Mouse (Mus musculus): Measurements from ENCODE around the gene Gm10282. TPM values are rescaled to one million over a fixed set of nuclear protein-coding genes. Genes with fewer than 3 reads are reported as not detected.
A peak's percentile ranks its signal among the peaks of the same experiment; 100 is the strongest.

The Gm10282 gene
- polyA plus RNA-seq, 1 experiment = 0.41 TPM

DNA sequence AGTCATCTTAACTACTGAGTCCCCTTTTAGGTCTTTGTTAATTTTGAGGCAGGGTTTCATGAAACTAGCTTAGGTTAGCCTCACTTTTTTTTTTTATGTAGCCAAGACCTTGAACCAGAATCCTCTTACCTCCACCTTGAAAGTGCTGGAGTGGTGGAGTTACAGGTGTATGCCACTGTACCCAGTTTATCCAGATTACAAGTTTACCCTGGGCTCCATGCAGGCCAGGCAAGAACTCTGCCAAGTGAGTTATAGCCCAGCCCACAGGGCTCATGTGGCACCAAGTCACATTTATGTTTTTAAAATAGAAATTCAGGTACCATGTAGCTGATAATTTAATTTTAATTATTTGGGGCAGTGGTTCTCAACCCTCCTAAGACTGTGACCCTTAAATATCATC lies 43.6 kb downstream of the Gm10282 start:
- no peak for TF ChIP-seq POLR2A (IDR thresholded peaks at IDR 0.05; ENCODE audit: low read depth, low read length)
- no peak for TF ChIP-seq CTCF (IDR thresholded peaks at IDR 0.05; ENCODE audit: extremely low read depth, insufficient read length, insufficient replicate concordance, low read depth, low read length)

GRCm38 (mm10) chr8:72261019-72261418 lies 44.0 kb downstream of the Gm10282 start:
- TF ChIP-seq CTCF (IDR thresholded peaks at IDR 0.05; ENCODE audit: extremely low read depth, insufficient read length, insufficient replicate concordance, low read depth, low read length) (peak; percentile 58; the same call in 1 of the 2 replicates), POLR2A (IDR thresholded peaks at IDR 0.05; ENCODE audit: low read depth, low read length) (no peak)
- H3K4me1 ChIP-seq (ENCODE audit: control insufficient read depth, insufficient read depth, insufficient read length, low read length) = peaks cover 2% of the 10 kb centered on the region; the same call in 1 of the 2 replicates
- no peak overlapping the region for H3K27ac ChIP-seq (ENCODE audit: insufficient read depth, low read depth, low read length)
- H3K4me3 ChIP-seq (ENCODE audit: low read depth, low read length) = no peak overlapping the region
- no peaks in the 10 kb centered on the region for H3K27me3 ChIP-seq (ENCODE audit: control insufficient read depth, insufficient read depth, low read length)
- WGBS = 46% methylated on average over 2 of the region's 2 CpGs
- H3K36me3 ChIP-seq (ENCODE audit: control insufficient read depth, insufficient read depth, low read length) = peaks cover 2% of the 10 kb centered on the region; the same call in 1 of the 2 replicates

More for the DNA sequence above, 43.6 kb downstream of the Gm10282 start:
- H3K27ac ChIP-seq (ENCODE audit: insufficient read depth, low read depth, low read length) = no peak overlapping the region
- peaks cover 2% of the 10 kb centered on the region; the same call in 1 of the 2 replicates for H3K4me1 ChIP-seq (ENCODE audit: control insufficient read depth, insufficient read depth, insufficient read length, low read length)
- no peak overlapping the region for H3K4me3 ChIP-seq (ENCODE audit: low read depth, low read length)
- H3K36me3 ChIP-seq (ENCODE audit: control insufficient read depth, insufficient read depth, low read length) = peaks cover 2% of the 10 kb centered on the region; the same call in 1 of the 2 replicates
- H3K27me3 ChIP-seq (ENCODE audit: control insufficient read depth, insufficient read depth, low read length) = no peaks in the 10 kb centered on the region

GRCm38 (mm10) chr8:72260585-72260984 lies 44.5 kb downstream of the Gm10282 start:
- Histone ChIP-seq H3K27ac (ENCODE audit: insufficient read depth, low read depth, low read length) (no peak overlapping the region), H3K4me3 (ENCODE audit: low read depth, low read length) (no peak overlapping the region), H3K4me1 (ENCODE audit: control insufficient read depth, insufficient read depth, insufficient read length, low read length) (peaks cover 2% of the 10 kb centered on the region; the same call in 1 of the 2 replicates), H3K27me3 (ENCODE audit: control insufficient read depth, insufficient read depth, low read length) (no peaks in the 10 kb centered on the region), H3K36me3 (ENCODE audit: control insufficient read depth, insufficient read depth, low read length) (peaks cover 2% of the 10 kb centered on the region; the same call in 1 of the 2 replicates)
- WGBS = 55% methylated on average over 4 of the region's 4 CpGs
- no peak for TF ChIP-seq POLR2A (IDR thresholded peaks at IDR 0.05; ENCODE audit: low read depth, low read length)
- no peak for TF ChIP-seq CTCF (IDR thresholded peaks at IDR 0.05; ENCODE audit: extremely low read depth, insufficient read length, insufficient replicate concordance, low read depth, low read length)

DNA sequence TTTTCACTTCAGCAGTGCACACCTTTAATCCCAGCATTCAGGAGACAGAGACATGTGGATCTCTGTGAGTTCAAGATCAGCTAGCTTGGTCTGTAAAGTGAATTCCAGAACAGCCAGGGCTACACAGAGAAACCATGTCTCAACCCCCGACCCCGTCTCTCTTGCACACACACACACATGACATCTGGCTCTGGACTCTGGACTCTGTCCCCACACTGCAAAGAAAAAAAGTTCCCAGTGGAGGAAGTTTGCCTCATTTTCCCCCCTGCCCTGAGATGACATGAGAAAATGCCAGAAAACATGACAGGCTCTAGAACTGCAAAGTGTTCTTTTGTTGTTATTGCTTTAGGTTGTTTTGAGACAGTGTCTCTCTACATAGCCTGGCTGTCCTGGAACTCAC lies 45.2 kb downstream of the Gm10282 start:
- H3K27ac ChIP-seq (ENCODE audit: insufficient read depth, low read depth, low read length) = no peak overlapping the region
- WGBS = 11% methylated on average over 2 of the region's 2 CpGs

DNA sequence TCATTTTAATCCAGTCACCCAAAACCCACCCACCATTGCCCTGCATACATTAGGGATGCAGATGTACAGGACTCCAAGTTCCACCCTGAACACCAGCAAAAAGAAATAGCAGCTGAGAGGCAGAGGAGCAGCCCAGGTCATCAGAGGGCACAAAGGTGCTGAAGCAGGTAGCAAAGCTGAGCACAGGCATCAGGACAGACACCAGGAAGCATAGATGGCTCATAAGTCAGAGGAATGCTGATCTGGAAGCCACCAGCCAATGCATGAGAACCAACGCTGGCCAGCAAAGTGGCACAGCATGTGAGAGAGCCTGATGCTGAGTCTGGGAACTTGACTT lies 47.2 kb downstream of the Gm10282 start:
- H3K4me3 ChIP-seq (ENCODE audit: low read depth, low read length) = no peak overlapping the region
- H3K27ac ChIP-seq (ENCODE audit: insufficient read depth, low read depth, low read length) = no peak overlapping the region
- 82% methylated on average over 1 of the region's 1 CpGs for WGBS
- no peaks in the 10 kb centered on the region for H3K27me3 ChIP-seq (ENCODE audit: control insufficient read depth, insufficient read depth, low read length)
- H3K36me3 ChIP-seq (ENCODE audit: control insufficient read depth, insufficient read depth, low read length) = peaks cover 5% of the 10 kb centered on the region
- no peaks in the 10 kb centered on the region for H3K4me1 ChIP-seq (ENCODE audit: control insufficient read depth, insufficient read depth, insufficient read length, low read length)
- TF ChIP-seq CTCF (IDR thresholded peaks at IDR 0.05; ENCODE audit: extremely low read depth, insufficient read length, insufficient replicate concordance, low read depth, low read length) (no peak), POLR2A (IDR thresholded peaks at IDR 0.05; ENCODE audit: low read depth, low read length) (no peak)

More for the DNA sequence above, 45.2 kb downstream of the Gm10282 start:
- Histone ChIP-seq H3K4me3 (ENCODE audit: low read depth, low read length) (no peak overlapping the region), H3K36me3 (ENCODE audit: control insufficient read depth, insufficient read depth, low read length) (peaks cover 2% of the 10 kb centered on the region; the same call in 1 of the 2 replicates), H3K27me3 (ENCODE audit: control insufficient read depth, insufficient read depth, low read length) (no peaks in the 10 kb centered on the region), H3K4me1 (ENCODE audit: control insufficient read depth, insufficient read depth, insufficient read length, low read length) (no peaks in the 10 kb centered on the region)
- TF ChIP-seq CTCF (IDR thresholded peaks at IDR 0.05; ENCODE audit: extremely low read depth, insufficient read length, insufficient replicate concordance, low read depth, low read length) (no peak), POLR2A (IDR thresholded peaks at IDR 0.05; ENCODE audit: low read depth, low read length) (no peak)

DNA sequence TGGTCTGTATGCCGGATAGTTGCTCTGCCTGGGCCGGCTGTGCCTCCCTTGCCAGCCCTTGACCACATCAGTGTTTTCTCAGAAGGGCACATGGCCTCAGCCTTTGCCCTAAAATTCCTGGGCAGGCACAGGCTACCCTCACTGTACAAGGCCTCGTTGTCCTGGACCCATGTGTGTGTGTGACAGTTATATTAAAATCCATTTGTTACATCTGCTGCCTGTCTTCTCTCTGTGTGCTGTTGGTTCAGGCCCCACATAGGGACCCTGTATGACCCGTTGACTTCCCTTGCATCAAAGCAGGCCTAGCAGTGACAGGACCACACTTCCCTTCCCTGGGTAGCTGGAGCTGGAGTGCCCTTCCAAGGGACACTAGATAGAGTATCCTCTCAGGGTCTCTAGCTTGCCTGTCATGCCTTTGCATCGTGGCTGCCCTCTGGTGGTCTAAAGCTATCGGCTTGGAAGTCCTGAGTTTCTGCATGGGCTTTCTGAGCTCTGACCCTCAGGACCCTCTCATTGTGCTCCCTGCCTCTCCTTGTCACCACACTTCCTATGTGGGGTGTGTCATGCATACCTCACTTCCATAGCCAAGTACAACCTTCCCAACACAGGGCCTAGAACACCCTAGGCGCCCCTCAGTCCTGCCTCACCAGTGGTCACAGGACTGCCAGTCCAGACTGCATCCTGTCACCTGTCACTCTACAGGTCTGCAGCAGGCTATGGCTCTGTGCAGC lies 47.7 kb downstream of the Gm10282 start:
- no peak for TF ChIP-seq POLR2A (IDR thresholded peaks at IDR 0.05; ENCODE audit: low read depth, low read length)
- peak; percentile 15; the same call in 1 of the 2 replicates for TF ChIP-seq CTCF (IDR thresholded peaks at IDR 0.05; ENCODE audit: extremely low read depth, insufficient read length, insufficient replicate concordance, low read depth, low read length)
- H3K27ac ChIP-seq (ENCODE audit: insufficient read depth, low read depth, low read length) = no peak overlapping the region
- H3K27me3 ChIP-seq (ENCODE audit: control insufficient read depth, insufficient read depth, low read length) = no peaks in the 10 kb centered on the region
- 60% methylated on average over 7 of the region's 7 CpGs for WGBS
- H3K4me1 ChIP-seq (ENCODE audit: control insufficient read depth, insufficient read depth, insufficient read length, low read length) = no peaks in the 10 kb centered on the region
- peaks cover 9% of the 10 kb centered on the region for H3K36me3 ChIP-seq (ENCODE audit: control insufficient read depth, insufficient read depth, low read length)
- no peak overlapping the region for H3K4me3 ChIP-seq (ENCODE audit: low read depth, low read length)

Other genes starting within 250 kb of the Gm10282 start
- gene Olfr373, start 222.1 kb downstream of the Gm10282 start, polyA plus RNA-seq (2012; rRNA removed) = not detected in 2 replicates
- gene Olfr374, start 198.2 kb downstream of the Gm10282 start, polyA plus RNA-seq (2012; rRNA removed) = not detected in 2 replicates
- gene Tpm4, start 170.3 kb downstream of the Gm10282 start, polyA plus RNA-seq (2012; rRNA removed) = 19.1 and 27.3 TPM in 2 replicates
- 22.5 and 58.9 TPM in 2 replicates for gene Rab8a, start 144.1 kb downstream of the Gm10282 start, polyA plus RNA-seq (2012; rRNA removed)
- 1.4 and 3.3 TPM in 2 replicates for gene Hsh2d, start 115.6 kb downstream of the Gm10282 start, polyA plus RNA-seq (2012; rRNA removed)
- not detected in 2 replicates for gene Cib3, start 92.4 kb downstream of the Gm10282 start, polyA plus RNA-seq (2012; rRNA removed)
- gene Gm11034, start 91.6 kb downstream of the Gm10282 start, polyA plus RNA-seq (2012; rRNA removed) = not detected in 2 replicates
- 19.7 and 35.5 TPM in 2 replicates for gene Fam32a, start 85.5 kb downstream of the Gm10282 start, polyA plus RNA-seq (2012; rRNA removed)
- 33.6 and 47.4 TPM in 2 replicates for gene Ap1m1, start 65.2 kb downstream of the Gm10282 start, polyA plus RNA-seq (2012; rRNA removed)
- 21.4 and 24.7 TPM in 2 replicates for gene Klf2, start 13.8 kb upstream of the Gm10282 start, polyA plus RNA-seq (2012; rRNA removed)
- 14.5 and 27.0 TPM in 2 replicates for gene Eps15l1, start 116.2 kb upstream of the Gm10282 start, polyA plus RNA-seq (2012; rRNA removed)
- not detected in 2 replicates for gene Calr3, start 138.6 kb upstream of the Gm10282 start, polyA plus RNA-seq (2012; rRNA removed)
- 1.8 and 3.2 TPM in 2 replicates for gene 1700030K09Rik, start 138.6 kb upstream of the Gm10282 start, polyA plus RNA-seq (2012; rRNA removed)
- 32.8 and 43.8 TPM in 2 replicates for gene Cherp, start 170.0 kb upstream of the Gm10282 start, polyA plus RNA-seq (2012; rRNA removed)
- gene Slc35e1, start 187.4 kb upstream of the Gm10282 start, polyA plus RNA-seq (2012; rRNA removed) = 87.7 and 167 TPM in 2 replicates
- 7.8 and 15.1 TPM in 2 replicates for gene Med26, start 243.0 kb upstream of the Gm10282 start, polyA plus RNA-seq (2012; rRNA removed)